Mouse (Mus musculus): ENCODE results near the gene Ddc.

DNA sequence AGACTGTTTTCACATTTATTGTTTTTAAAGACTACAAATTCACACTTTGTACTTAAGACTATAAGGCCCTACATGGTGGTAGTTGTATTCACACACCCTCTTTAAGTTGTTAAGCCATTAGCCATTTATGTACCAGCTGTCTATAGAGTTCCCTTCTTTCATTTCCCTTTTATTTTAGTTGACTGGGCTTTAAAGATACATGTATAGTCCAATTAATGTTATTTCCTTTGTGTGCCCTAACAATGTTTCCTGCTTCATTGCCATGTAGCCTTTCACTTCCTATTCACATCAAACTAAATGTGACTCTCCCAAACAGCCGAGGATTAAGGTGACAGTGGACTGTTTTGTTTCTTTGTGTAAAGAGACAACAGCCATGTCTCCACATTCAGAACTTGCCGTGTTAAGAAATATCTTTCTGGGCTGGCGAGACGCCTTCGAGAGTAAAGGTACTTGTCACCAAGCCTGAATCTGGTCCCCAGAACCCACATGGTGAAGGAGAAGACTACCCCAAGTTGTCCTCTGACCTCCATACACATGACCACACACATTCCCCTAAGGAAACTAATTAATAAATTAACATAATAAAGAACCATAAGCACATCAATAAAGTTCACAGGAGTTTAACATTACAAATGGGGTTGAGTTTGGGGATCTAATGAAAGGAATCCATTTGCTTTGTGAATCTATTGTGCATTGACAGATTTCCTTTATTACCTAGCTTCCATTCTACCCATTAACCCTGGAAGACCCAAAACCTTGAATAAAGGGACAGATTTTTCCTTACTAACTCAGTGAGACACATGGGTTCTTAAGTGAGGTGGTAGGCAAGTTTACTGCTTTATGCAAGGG is 43.1 kb upstream of the Ddc start:
- TF ChIP-seq POLR2A (IDR thresholded peaks at IDR 0.05; ENCODE audit: control insufficient read depth, extremely low read depth, insufficient read depth, low read length, poor library complexity), result no peak
- no peak for TF ChIP-seq CTCF (IDR thresholded peaks at IDR 0.05; ENCODE audit: borderline replicate concordance, control insufficient read depth, extremely low read depth, insufficient read depth, low read length, poor library complexity)
